Mouse (Mus musculus) liver, embryonic 12.5 days (tissue): ENCODE measurements around the gene Supt5. TPM values are rescaled to one million over a fixed set of nuclear protein-coding genes. Genes with fewer than 3 reads are reported as not detected.

Experiments used
- ATAC-seq: fragments of 200-750 bp; cut with Nextera tagmentation; 2 replicates; pipeline ENCODE4 v1.8.0; 2017; ENCODE audit warnings: moderate number of reproducible peaks, mild to moderate bottlenecking, moderate library complexity
- H3K27ac ChIP-seq: fragments of 300-500 bp; sonication (generic); 2 replicates; pipeline ENCODE4 v1.5.1; 2016; ENCODE audit warnings: mild to moderate bottlenecking
- H3K27me3 ChIP-seq: fragments of 300-500 bp; sonication (generic); replicated peaks from 2 replicates; pipeline ENCODE4 v1.6.1; 2016; ENCODE audit warnings: mild to moderate bottlenecking, moderate library complexity
- H3K36me3 ChIP-seq: fragments of 300-500 bp; sonication (generic); 2 replicates; pipeline ENCODE4 v1.6.1; 2016; ENCODE audit warnings: mild to moderate bottlenecking, moderate library complexity
- H3K4me1 ChIP-seq: fragments of 300-500 bp; sonication (generic); 2 replicates; pipeline ENCODE4 v1.6.1; 2016
- H3K4me2 ChIP-seq: fragments of 300-500 bp; sonication (generic); 2 replicates; pipeline ENCODE4 v1.6.1; 2016; ENCODE audit warnings: mild to moderate bottlenecking, moderate library complexity
- H3K4me3 ChIP-seq: fragments of 300-500 bp; sonication (generic); 2 replicates; pipeline ENCODE4 v1.5.1; 2016; ENCODE audit warnings: mild to moderate bottlenecking, moderate library complexity
- H3K9ac ChIP-seq: fragments of 300-500 bp; sonication (generic); 2 replicates; pipeline ENCODE4 v1.6.1; 2016; ENCODE audit warnings: mild to moderate bottlenecking, moderate library complexity
- H3K9me3 ChIP-seq: fragments of 300-500 bp; sonication (generic); replicated peaks from 2 replicates; pipeline ENCODE4 v1.6.1; 2016; ENCODE audit warnings: mild to moderate bottlenecking, moderate library complexity
- WGBS: fragments of 180-500 bp; shearing (Covaris S2); methylation state at CpG from one replicate; pipeline ENCODE4 v1.1.7; 2016; ENCODE audit not compliant: insufficient replicate concordance; 5-methylcytosine and 5-hydroxymethylcytosine counted together
- polyA plus RNA-seq: library from polyadenylated mRNA; unstranded; fragments of >200 nt; fragmentation: Nextera tagmentation; extraction: Ambion mirVana; gene quantifications from 2 replicates; pipeline ENCODE4 v1.2.1, GENCODE M21; 2016

Supt5 gene
- polyA plus RNA-seq, 1 experiment from 2014 or later = 54.0 TPM

GRCm38 (mm10) chr7:28358431-28358830 is 19.9 kb upstream of the Supt5 start:
- peaks cover 36% of the 10 kb centered on the region for H3K4me1 ChIP-seq
- H3K9ac ChIP-seq = no peak overlapping the region
- H3K27ac ChIP-seq = peak overlapping the region; percentile 70
- no peak overlapping the region for H3K4me3 ChIP-seq
- H3K36me3 ChIP-seq = peaks cover 56% of the 10 kb centered on the region
- no peaks in the 10 kb centered on the region for H3K9me3 ChIP-seq
- H3K4me2 ChIP-seq = no peak overlapping the region
- 52% methylated on average over 7 of the region's 7 CpGs for WGBS
- ATAC-seq = no peak
- no peaks in the 10 kb centered on the region for H3K27me3 ChIP-seq

GRCm38 (mm10) chr7:28357984-28358383 is 19.4 kb upstream of the Supt5 start:
- peaks cover 61% of the 10 kb centered on the region for H3K36me3 ChIP-seq
- no peak overlapping the region for H3K9ac ChIP-seq
- H3K27ac ChIP-seq = peak overlapping the region; percentile 70
- H3K4me3 ChIP-seq = no peak overlapping the region
- peak overlapping the region; percentile 4; the same call in 1 of the 2 replicates for H3K4me2 ChIP-seq
- peaks cover 41% of the 10 kb centered on the region for H3K4me1 ChIP-seq
- WGBS = 11% methylated on average over 5 of the region's 5 CpGs
- H3K9me3 ChIP-seq = no peaks in the 10 kb centered on the region
- ATAC-seq = peak; percentile 36; the same call in 1 of the 2 replicates
- H3K27me3 ChIP-seq = no peaks in the 10 kb centered on the region

GRCm38 (mm10) chr7:28356981-28357380 is 18.4 kb upstream of the Supt5 start:
- Histone ChIP-seq H3K9ac (peak overlapping the region; percentile 14; the same call in 1 of the 2 replicates), H3K9me3 (no peaks in the 10 kb centered on the region), H3K27ac (peak overlapping the region; percentile 70), H3K4me3 (no peak overlapping the region), H3K4me2 (peak overlapping the region; percentile 1; the same call in 1 of the 2 replicates), H3K27me3 (no peaks in the 10 kb centered on the region), H3K36me3 (peaks cover 61% of the 10 kb centered on the region), H3K4me1 (peaks cover 46% of the 10 kb centered on the region)
- 14% methylated on average over 5 of the region's 5 CpGs for WGBS
- ATAC-seq = peak; percentile 16; the same call in 1 of the 2 replicates

- no peak for ATAC-seq
- H3K4me1 ChIP-seq = peaks cover 54% of the 10 kb centered on the region
- peaks cover 50% of the 10 kb centered on the region for H3K36me3 ChIP-seq
- H3K4me2 ChIP-seq = no peak overlapping the region
- 81% methylated on average over 3 of the region's 3 CpGs for WGBS
- no peak overlapping the region for H3K4me3 ChIP-seq
- H3K9ac ChIP-seq = no peak overlapping the region
- H3K27me3 ChIP-seq = no peaks in the 10 kb centered on the region
- H3K27ac ChIP-seq = peak overlapping the region; percentile 16; the same call in 1 of the 2 replicates
- H3K9me3 ChIP-seq = no peaks in the 10 kb centered on the region
These were observed 16.7 kb upstream of the Supt5 start for GRCm38 (mm10) chr7:28355221-28355620.

GRCm38 (mm10) chr7:28354596-28354995 is 16.1 kb upstream of the Supt5 start:
- no peak for ATAC-seq
- Histone ChIP-seq H3K9me3 (no peaks in the 10 kb centered on the region), H3K27me3 (no peaks in the 10 kb centered on the region), H3K27ac (0 out of 2 replicates have a peak overlapping the region, but pooled peaks have one; percentile 57), H3K36me3 (peaks cover 44% of the 10 kb centered on the region), H3K9ac (no peak overlapping the region), H3K4me2 (no peak overlapping the region), H3K4me1 (peaks cover 60% of the 10 kb centered on the region), H3K4me3 (no peak overlapping the region)
- WGBS = 92% methylated on average over 3 of the region's 3 CpGs

GRCm38 (mm10) chr7:28354113-28354581 is 15.6 kb upstream of the Supt5 start:
- Histone ChIP-seq H3K27me3 (no peaks in the 10 kb centered on the region), H3K4me3 (no peak overlapping the region), H3K9ac (no peak overlapping the region), H3K9me3 (no peaks in the 10 kb centered on the region), H3K27ac (peak overlapping the region; percentile 57), H3K4me1 (peaks cover 63% of the 10 kb centered on the region), H3K4me2 (no peak overlapping the region), H3K36me3 (peaks cover 40% of the 10 kb centered on the region)
- 77% methylated on average over 3 of the region's 3 CpGs for WGBS
- ATAC-seq = no peak

- Histone ChIP-seq H3K9me3 (no peaks in the 10 kb centered on the region), H3K27me3 (no peaks in the 10 kb centered on the region), H3K36me3 (peaks cover 40% of the 10 kb centered on the region), H3K4me2 (peak overlapping the region; percentile 13; the same call in 1 of the 2 replicates), H3K4me1 (peaks cover 62% of the 10 kb centered on the region), H3K27ac (peak overlapping the region; percentile 50; the same call in 1 of the 2 replicates), H3K4me3 (no peak overlapping the region), H3K9ac (no peak overlapping the region)
- 93% methylated on average over 2 of the region's 2 CpGs for WGBS
- ATAC-seq = no peak
These were observed 14.7 kb upstream of the Supt5 start for GRCm38 (mm10) chr7:28353267-28353666.

- Histone ChIP-seq H3K36me3 (peaks cover 40% of the 10 kb centered on the region), H3K27ac (peak overlapping the region; percentile 84)
- WGBS = 9% methylated on average over 4 of the region's 4 CpGs
These were observed 13.2 kb upstream of the Supt5 start for GRCm38 (mm10) chr7:28351676-28352191.

GRCm38 (mm10) chr7:28350155-28350883 is 11.8 kb upstream of the Supt5 start, which contains the start of gene Rps16:
Gene Rps16, plus strand, starts transcription at chr7:28350652.
- peaks cover 44% of the 10 kb centered on the region for H3K4me1 ChIP-seq
- under 1% methylated on average over 50 of the region's 50 CpGs for WGBS
- H3K9ac ChIP-seq = peak within 1 kb of the TSS; percentile 97
- peaks cover 39% of the 10 kb centered on the region for H3K36me3 ChIP-seq
- no peaks in the 10 kb centered on the region for H3K27me3 ChIP-seq
- peak within 1 kb of the TSS; percentile 93 for H3K4me3 ChIP-seq
- peak within 1 kb of the TSS; percentile 84 for H3K27ac ChIP-seq
- peak; percentile 92 for ATAC-seq
- no peaks in the 10 kb centered on the region for H3K9me3 ChIP-seq
- H3K4me2 ChIP-seq = peak within 1 kb of the TSS; percentile 76

More at GRCm38 (mm10) chr7:28351676-28352191, 13.2 kb upstream of the Supt5 start:
- no peak for ATAC-seq
- H3K27me3 ChIP-seq = no peaks in the 10 kb centered on the region
- no peaks in the 10 kb centered on the region for H3K9me3 ChIP-seq
- peak overlapping the region; percentile 97 for H3K9ac ChIP-seq
- H3K4me2 ChIP-seq = peak overlapping the region; percentile 76
- H3K4me1 ChIP-seq = peaks cover 47% of the 10 kb centered on the region
- peak overlapping the region; percentile 93 for H3K4me3 ChIP-seq

GRCm38 (mm10) chr7:28348601-28349000 is 10.1 kb upstream of the Supt5 start:
- Histone ChIP-seq H3K27ac (no peak overlapping the region), H3K9me3 (no peaks in the 10 kb centered on the region), H3K4me3 (no peak overlapping the region), H3K4me2 (no peak overlapping the region), H3K4me1 (peaks cover 43% of the 10 kb centered on the region), H3K9ac (no peak overlapping the region), H3K27me3 (no peaks in the 10 kb centered on the region), H3K36me3 (peaks cover 22% of the 10 kb centered on the region)
- 77% methylated on average over 7 of the region's 7 CpGs for WGBS
- no peak for ATAC-seq

- H3K9me3 ChIP-seq = no peaks in the 10 kb centered on the region
- H3K4me3 ChIP-seq = no peak overlapping the region
- no peaks in the 10 kb centered on the region for H3K27me3 ChIP-seq
- H3K9ac ChIP-seq = no peak overlapping the region
- no peak overlapping the region for H3K4me2 ChIP-seq
- H3K36me3 ChIP-seq = peaks cover 14% of the 10 kb centered on the region
- no peak for ATAC-seq
- no peak overlapping the region for H3K27ac ChIP-seq
- WGBS = 65% methylated on average over 3 of the region's 3 CpGs
- peaks cover 35% of the 10 kb centered on the region for H3K4me1 ChIP-seq
These were observed 9.2 kb upstream of the Supt5 start for GRCm38 (mm10) chr7:28347746-28348145.

GRCm38 (mm10) chr7:28344637-28345036 is 6.1 kb upstream of the Supt5 start:
- H3K27me3 ChIP-seq = no peaks in the 10 kb centered on the region
- H3K4me2 ChIP-seq = no peak overlapping the region
- peak overlapping the region; percentile 31; the same call in 1 of the 2 replicates for H3K9ac ChIP-seq
- 11% methylated on average over 4 of the region's 4 CpGs for WGBS
- H3K4me1 ChIP-seq = peaks cover 31% of the 10 kb centered on the region
- no peaks in the 10 kb centered on the region for H3K9me3 ChIP-seq
- ATAC-seq = no peak
- H3K4me3 ChIP-seq = no peak overlapping the region
- no peak overlapping the region for H3K27ac ChIP-seq
- H3K36me3 ChIP-seq = no peaks in the 10 kb centered on the region
